Mouse (Mus musculus): ENCODE results near the gene Oit3. TPM values are rescaled to one million over a fixed set of nuclear protein-coding genes. Genes with fewer than 3 reads are reported as not detected.

The Oit3 gene
- total RNA-seq, 1 experiment = not detected

DNA sequence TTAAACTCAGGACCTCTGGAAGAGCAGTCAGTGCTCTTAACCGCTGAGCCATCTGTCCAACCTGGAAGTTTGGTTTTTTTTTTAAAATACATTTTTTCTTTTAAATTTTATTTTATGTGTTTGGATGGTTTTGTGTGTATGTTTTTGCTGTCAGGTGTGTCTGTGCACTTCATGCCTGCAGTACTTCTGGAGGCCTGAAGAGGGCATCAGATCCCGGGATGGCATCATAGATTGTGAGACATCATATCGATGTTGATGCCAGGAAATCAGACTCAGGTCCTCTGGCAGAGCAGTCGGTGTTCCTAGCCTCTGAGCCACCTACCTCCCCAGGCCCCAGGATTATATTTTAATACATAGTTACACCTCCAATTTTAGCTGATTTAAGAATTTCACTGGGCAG lies 27.9 kb downstream of the Oit3 start:
- TF ChIP-seq ZNF384 (IDR thresholded peaks at IDR 0.05; ENCODE audit: low read depth, low read length) (no peak), MAFK (IDR thresholded peaks at IDR 0.05; ENCODE audit: insufficient read depth, low read depth, low read length) (no peak), CHD2 (IDR thresholded peaks at IDR 0.05; ENCODE audit: low read depth, low read length) (no peak), ZC3H11A (IDR thresholded peaks at IDR 0.05; ENCODE audit: borderline replicate concordance, low read depth, low read length) (0 out of 2 replicates have a peak, but pooled peaks have one; percentile 2)
- Histone ChIP-seq H3K27ac (ENCODE audit: insufficient read depth, low read depth, low read length, poor library complexity, severe bottlenecking) (no peak overlapping the region), H3K9me3 (ENCODE audit: control insufficient read depth, insufficient read depth, low read depth, low read length) (no peaks in the 10 kb centered on the region), H3K36me3 (ENCODE audit: control insufficient read depth, insufficient read depth, low read length, poor library complexity, severe bottlenecking) (no peaks in the 10 kb centered on the region), H3K9ac (ENCODE audit: insufficient read depth, low read depth, low read length, poor library complexity, severe bottlenecking) (no peak overlapping the region), H3K4me1 (ENCODE audit: control insufficient read depth in 2 of 2, insufficient read depth in 2 of 2, low read length in 2 of 2, poor library complexity in 1 of 2) (peaks cover 0 to 2% of the 10 kb centered on the region in 2 experiments; a peak in 1 of 4 replicates), H3K4me3 (ENCODE audit: insufficient read depth in 1 of 2, low read depth in 1 of 2, low read length in 2 of 2, poor library complexity in 1 of 2, severe bottlenecking in 1 of 2) (no peak overlapping the region)
- DNase-seq (ENCODE audit: low read depth, low spot score) = no peak
- in situ Hi-C loops (cut with MboI; ENCODE audit: low sequenced_read_pairs in 2 of 2, unreplicated experiment in 2 of 2) = no loop called here

DNA sequence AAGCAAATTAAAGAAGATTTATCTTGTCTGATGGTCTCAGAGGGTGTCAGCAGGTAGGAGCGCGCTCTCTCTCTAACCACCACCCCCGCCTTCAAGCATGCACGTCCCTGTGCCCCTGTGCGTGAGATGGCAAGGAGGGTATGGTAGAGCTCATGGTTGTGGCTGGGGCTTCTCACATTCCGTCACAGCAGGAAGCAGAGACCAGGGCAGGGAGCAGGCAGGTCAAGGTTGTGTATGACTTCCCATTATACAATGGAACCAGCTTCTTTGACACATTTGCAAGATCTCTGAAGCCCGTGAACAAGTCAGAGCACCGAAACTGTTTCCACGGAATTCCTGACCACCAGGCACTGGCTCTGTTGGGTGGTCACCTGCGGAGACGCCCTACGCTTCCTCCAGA lies 31.3 kb downstream of the Oit3 start:
- Histone ChIP-seq H3K9ac (ENCODE audit: insufficient read depth, low read depth, low read length, poor library complexity, severe bottlenecking) (no peak overlapping the region), H3K36me3 (ENCODE audit: control insufficient read depth, insufficient read depth, low read length, poor library complexity, severe bottlenecking) (no peaks in the 10 kb centered on the region), H3K4me3 (ENCODE audit: insufficient read depth in 1 of 2, low read depth in 1 of 2, low read length in 2 of 2, poor library complexity in 1 of 2, severe bottlenecking in 1 of 2) (peak overlapping the region in 1 of 2 experiments; percentile 17; a peak in 1 of 4 replicates), H3K4me1 (ENCODE audit: control insufficient read depth in 2 of 2, insufficient read depth in 2 of 2, low read length in 2 of 2, poor library complexity in 1 of 2) (peaks cover 0 to 2% of the 10 kb centered on the region in 2 experiments; a peak in 1 of 4 replicates), H3K9me3 (ENCODE audit: control insufficient read depth, insufficient read depth, low read depth, low read length) (no peaks in the 10 kb centered on the region), H3K27ac (ENCODE audit: insufficient read depth, low read depth, low read length, poor library complexity, severe bottlenecking) (no peak overlapping the region)
- DNase-seq (ENCODE audit: low read depth, low spot score) = no peak
- no peak for TF ChIP-seq ZC3H11A (IDR thresholded peaks at IDR 0.05; ENCODE audit: borderline replicate concordance, low read depth, low read length)
- no peak for TF ChIP-seq ZNF384 (IDR thresholded peaks at IDR 0.05; ENCODE audit: low read depth, low read length)
- no peak for TF ChIP-seq MAFK (IDR thresholded peaks at IDR 0.05; ENCODE audit: insufficient read depth, low read depth, low read length)
- no peak for TF ChIP-seq HCFC1 (IDR thresholded peaks at IDR 0.05; ENCODE audit: borderline replicate concordance, insufficient read depth, low read length)
- no peak for TF ChIP-seq CHD2 (IDR thresholded peaks at IDR 0.05; ENCODE audit: low read depth, low read length)
- in situ Hi-C loops (cut with MboI; ENCODE audit: low sequenced_read_pairs in 2 of 2, unreplicated experiment in 2 of 2) = no loop called here

- H3K9ac ChIP-seq (ENCODE audit: insufficient read depth, low read depth, low read length, poor library complexity, severe bottlenecking) = no peak overlapping the region
- H3K27ac ChIP-seq (ENCODE audit: insufficient read depth, low read depth, low read length, poor library complexity, severe bottlenecking) = no peak overlapping the region
- H3K4me1 ChIP-seq (ENCODE audit: control insufficient read depth in 2 of 2, insufficient read depth in 2 of 2, low read length in 2 of 2, poor library complexity in 1 of 2) = peaks cover 2 to 5% of the 10 kb centered on the region in 2 experiments; a peak in 1 of 4 replicates
- TF ChIP-seq ZC3H11A (IDR thresholded peaks at IDR 0.05; ENCODE audit: borderline replicate concordance, low read depth, low read length) (no peak), HCFC1 (IDR thresholded peaks at IDR 0.05; ENCODE audit: borderline replicate concordance, insufficient read depth, low read length) (no peak), ZNF384 (IDR thresholded peaks at IDR 0.05; ENCODE audit: low read depth, low read length) (no peak), MAFK (IDR thresholded peaks at IDR 0.05; ENCODE audit: insufficient read depth, low read depth, low read length) (no peak), CHD2 (IDR thresholded peaks at IDR 0.05; ENCODE audit: low read depth, low read length) (no peak)
- in situ Hi-C loops (cut with MboI; ENCODE audit: low sequenced_read_pairs in 2 of 2, unreplicated experiment in 2 of 2) = no loop called here
- H3K36me3 ChIP-seq (ENCODE audit: control insufficient read depth, insufficient read depth, low read length, poor library complexity, severe bottlenecking) = no peaks in the 10 kb centered on the region
- H3K9me3 ChIP-seq (ENCODE audit: control insufficient read depth, insufficient read depth, low read depth, low read length) = no peaks in the 10 kb centered on the region
- H3K4me3 ChIP-seq (ENCODE audit: insufficient read depth in 1 of 2, low read depth in 1 of 2, low read length in 2 of 2, poor library complexity in 1 of 2, severe bottlenecking in 1 of 2) = no peak overlapping the region
- no peak for DNase-seq (ENCODE audit: low read depth, low spot score)
These were observed 33.1 kb downstream of the Oit3 start for GRCm38 (mm10) chr10:59408499-59408898.

DNA sequence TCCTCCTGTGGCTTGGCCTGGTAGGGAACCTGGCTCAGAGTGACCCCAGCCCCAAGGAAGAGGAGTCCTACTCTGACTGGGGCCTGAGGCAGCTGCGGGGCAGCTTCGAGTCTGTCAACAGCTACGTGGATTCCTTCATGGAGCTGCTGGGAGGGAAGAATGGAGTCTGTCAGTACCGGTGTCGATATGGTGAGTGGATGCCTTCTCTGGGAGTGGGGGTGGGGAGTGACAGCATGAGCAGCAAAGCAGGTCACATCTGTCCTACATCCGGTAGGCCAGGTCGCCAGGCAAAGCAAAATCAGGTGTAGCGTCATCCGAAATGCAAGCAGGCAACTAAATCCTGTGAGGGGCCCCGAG lies 37.8 kb downstream of the Oit3 start:
- no peak for DNase-seq (ENCODE audit: low read depth, low spot score)
- in situ Hi-C loops (cut with MboI; ENCODE audit: low sequenced_read_pairs in 2 of 2, unreplicated experiment in 2 of 2) = no loop called here
- Histone ChIP-seq H3K36me3 (ENCODE audit: control insufficient read depth, insufficient read depth, low read length, poor library complexity, severe bottlenecking) (no peaks in the 10 kb centered on the region), H3K27ac (ENCODE audit: insufficient read depth, low read depth, low read length, poor library complexity, severe bottlenecking) (no peak overlapping the region), H3K9ac (ENCODE audit: insufficient read depth, low read depth, low read length, poor library complexity, severe bottlenecking) (no peak overlapping the region), H3K4me1 (ENCODE audit: control insufficient read depth in 2 of 2, insufficient read depth in 2 of 2, low read length in 2 of 2, poor library complexity in 1 of 2) (0 out of 4 replicates have a peak, but pooled peaks cover 0 to 5% of the 10 kb centered on the region in 2 experiments), H3K4me3 (ENCODE audit: insufficient read depth in 1 of 2, low read depth in 1 of 2, low read length in 2 of 2, poor library complexity in 1 of 2, severe bottlenecking in 1 of 2) (peak overlapping the region in 1 of 2 experiments; percentile 33; a peak in 1 of 4 replicates), H3K9me3 (ENCODE audit: control insufficient read depth, insufficient read depth, low read depth, low read length) (no peaks in the 10 kb centered on the region)
- TF ChIP-seq MAFK (IDR thresholded peaks at IDR 0.05; ENCODE audit: insufficient read depth, low read depth, low read length) (no peak), HCFC1 (IDR thresholded peaks at IDR 0.05; ENCODE audit: borderline replicate concordance, insufficient read depth, low read length) (no peak), ZNF384 (IDR thresholded peaks at IDR 0.05; ENCODE audit: low read depth, low read length) (no peak), ZC3H11A (IDR thresholded peaks at IDR 0.05; ENCODE audit: borderline replicate concordance, low read depth, low read length) (no peak), CHD2 (IDR thresholded peaks at IDR 0.05; ENCODE audit: low read depth, low read length) (no peak)
